Mouse (Mus musculus): ENCODE data around the gene Klf2. TPM values are rescaled to one million over a fixed set of nuclear protein-coding genes. Genes with fewer than 3 reads are reported as not detected.

Gene Klf2
- polyA plus RNA-seq, 1 experiment from 2014 or later, result 4.7 TPM

- Histone ChIP-seq H3K9ac (replicated peaks; ENCODE audit: low read length) (no peak overlapping the region), H3K4me2 (ENCODE audit: low read depth, low read length) (no peak overlapping the region), H3K36me3 (replicated peaks; ENCODE audit: control insufficient read depth, insufficient read depth, low read depth, low read length) (no peaks in the 10 kb centered on the region), H3K27ac (replicated peaks; ENCODE audit: low read depth, low read length) (no peak overlapping the region), H3K4me1 (ENCODE audit: control insufficient read depth, insufficient read depth, low read length) (peaks cover 5% of the 10 kb centered on the region; the same call in 1 of the 2 replicates), H3K27me3 (ENCODE audit: control insufficient read depth, insufficient read depth, low read length) (peaks cover 28% of the 10 kb centered on the region), H3K9me3 (replicated peaks; ENCODE audit: control insufficient read depth, low read length) (no peaks in the 10 kb centered on the region), H3K4me3 (ENCODE audit: low read depth, low read length) (no peak overlapping the region)
- DNase-seq (ENCODE audit: low spot score), result no peak
- ATAC-seq (replicated peaks; ENCODE audit: insufficient number of reproducible peaks, low FRiP score, low TSS enrichment, low read depth), result no peak
- 54% methylated on average over 25 of the region's 25 CpGs for WGBS
Measured at GRCm38 (mm10) chr8:72320803-72321583, 2.2 kb downstream of the Klf2 start.

- Histone ChIP-seq H3K4me2 (ENCODE audit: low read depth, low read length) (no peak overlapping the region), H3K4me1 (ENCODE audit: control insufficient read depth, insufficient read depth, low read length) (peaks cover 5% of the 10 kb centered on the region; the same call in 1 of the 2 replicates), H3K27ac (replicated peaks; ENCODE audit: low read depth, low read length) (no peak overlapping the region), H3K27me3 (ENCODE audit: control insufficient read depth, insufficient read depth, low read length) (peaks cover 28% of the 10 kb centered on the region), H3K36me3 (replicated peaks; ENCODE audit: control insufficient read depth, insufficient read depth, low read depth, low read length) (no peaks in the 10 kb centered on the region), H3K9ac (replicated peaks; ENCODE audit: low read length) (no peak overlapping the region), H3K4me3 (ENCODE audit: low read depth, low read length) (no peak overlapping the region), H3K9me3 (replicated peaks; ENCODE audit: control insufficient read depth, low read length) (no peaks in the 10 kb centered on the region)
- 94% methylated on average over 20 of the region's 20 CpGs for WGBS
- DNase-seq (ENCODE audit: low spot score) (no peak), ATAC-seq (replicated peaks; ENCODE audit: insufficient number of reproducible peaks, low FRiP score, low TSS enrichment, low read depth) (no peak)
Measured at GRCm38 (mm10) chr8:72321635-72322441, 3.0 kb downstream of the Klf2 start.

- Histone ChIP-seq H3K36me3 (replicated peaks; ENCODE audit: control insufficient read depth, insufficient read depth, low read depth, low read length) (no peaks in the 10 kb centered on the region), H3K27me3 (ENCODE audit: control insufficient read depth, insufficient read depth, low read length) (peaks cover 28% of the 10 kb centered on the region), H3K4me1 (ENCODE audit: control insufficient read depth, insufficient read depth, low read length) (peaks cover 5% of the 10 kb centered on the region; the same call in 1 of the 2 replicates), H3K4me3 (ENCODE audit: low read depth, low read length) (no peak overlapping the region), H3K9me3 (replicated peaks; ENCODE audit: control insufficient read depth, low read length) (no peaks in the 10 kb centered on the region), H3K4me2 (ENCODE audit: low read depth, low read length) (no peak overlapping the region), H3K27ac (replicated peaks; ENCODE audit: low read depth, low read length) (no peak overlapping the region), H3K9ac (replicated peaks; ENCODE audit: low read length) (no peak overlapping the region)
- DNase-seq (ENCODE audit: low spot score) (no peak), ATAC-seq (replicated peaks; ENCODE audit: insufficient number of reproducible peaks, low FRiP score, low TSS enrichment, low read depth) (no peak)
- 69% methylated on average over 7 of the region's 7 CpGs for WGBS
Measured at GRCm38 (mm10) chr8:72322471-72322889, 3.6 kb downstream of the Klf2 start.

- Histone ChIP-seq H3K9ac (replicated peaks; ENCODE audit: low read length) (no peak overlapping the region), H3K36me3 (replicated peaks; ENCODE audit: control insufficient read depth, insufficient read depth, low read depth, low read length) (no peaks in the 10 kb centered on the region), H3K27ac (replicated peaks; ENCODE audit: low read depth, low read length) (no peak overlapping the region), H3K4me3 (ENCODE audit: low read depth, low read length) (no peak overlapping the region), H3K4me2 (ENCODE audit: low read depth, low read length) (no peak overlapping the region), H3K4me1 (ENCODE audit: control insufficient read depth, insufficient read depth, low read length) (peaks cover 5% of the 10 kb centered on the region; the same call in 1 of the 2 replicates), H3K27me3 (ENCODE audit: control insufficient read depth, insufficient read depth, low read length) (peaks cover 28% of the 10 kb centered on the region), H3K9me3 (replicated peaks; ENCODE audit: control insufficient read depth, low read length) (no peaks in the 10 kb centered on the region)
- 66% methylated on average over 6 of the region's 6 CpGs for WGBS
- DNase-seq (ENCODE audit: low spot score) (no peak), ATAC-seq (replicated peaks; ENCODE audit: insufficient number of reproducible peaks, low FRiP score, low TSS enrichment, low read depth) (no peak)
Measured at GRCm38 (mm10) chr8:72323131-72323725, 4.4 kb downstream of the Klf2 start.

GRCm38 (mm10) chr8:72324036-72324706 is 5.3 kb downstream of the Klf2 start:
- Histone ChIP-seq H3K9me3 (replicated peaks; ENCODE audit: control insufficient read depth, low read length) (no peaks in the 10 kb centered on the region), H3K36me3 (replicated peaks; ENCODE audit: control insufficient read depth, insufficient read depth, low read depth, low read length) (no peaks in the 10 kb centered on the region), H3K27me3 (ENCODE audit: control insufficient read depth, insufficient read depth, low read length) (peaks cover 24% of the 10 kb centered on the region), H3K9ac (replicated peaks; ENCODE audit: low read length) (no peak overlapping the region), H3K4me2 (ENCODE audit: low read depth, low read length) (no peak overlapping the region), H3K27ac (replicated peaks; ENCODE audit: low read depth, low read length) (no peak overlapping the region), H3K4me1 (ENCODE audit: control insufficient read depth, insufficient read depth, low read length) (peaks cover 5% of the 10 kb centered on the region; the same call in 1 of the 2 replicates), H3K4me3 (ENCODE audit: low read depth, low read length) (no peak overlapping the region)
- 86% methylated on average over 10 of the region's 10 CpGs for WGBS
- DNase-seq (ENCODE audit: low spot score) (no peak), ATAC-seq (replicated peaks; ENCODE audit: insufficient number of reproducible peaks, low FRiP score, low TSS enrichment, low read depth) (no peak)

- WGBS, result 86% methylated on average over 2 of the region's 2 CpGs
- Histone ChIP-seq H3K27me3 (ENCODE audit: control insufficient read depth, insufficient read depth, low read length) (peaks cover 18% of the 10 kb centered on the region), H3K27ac (replicated peaks; ENCODE audit: low read depth, low read length) (no peak overlapping the region), H3K9ac (replicated peaks; ENCODE audit: low read length) (no peak overlapping the region), H3K36me3 (replicated peaks; ENCODE audit: control insufficient read depth, insufficient read depth, low read depth, low read length) (no peaks in the 10 kb centered on the region), H3K4me1 (ENCODE audit: control insufficient read depth, insufficient read depth, low read length) (0 out of 2 replicates have a peak, but pooled peaks cover 1% of the 10 kb centered on the region), H3K9me3 (replicated peaks; ENCODE audit: control insufficient read depth, low read length) (no peaks in the 10 kb centered on the region), H3K4me3 (ENCODE audit: low read depth, low read length) (no peak overlapping the region), H3K4me2 (ENCODE audit: low read depth, low read length) (no peak overlapping the region)
- ATAC-seq (replicated peaks; ENCODE audit: insufficient number of reproducible peaks, low FRiP score, low TSS enrichment, low read depth) (no peak), DNase-seq (ENCODE audit: low spot score) (no peak)
Measured at GRCm38 (mm10) chr8:72324708-72325107, 5.9 kb downstream of the Klf2 start.

- no peaks in the 10 kb centered on the region for H3K4me1 ChIP-seq (ENCODE audit: control insufficient read depth, insufficient read depth, low read length)
- DNase-seq (ENCODE audit: low spot score), result no peak
- 87% methylated on average over 3 of the region's 3 CpGs for WGBS
- H3K27ac ChIP-seq (replicated peaks; ENCODE audit: low read depth, low read length), result no peak overlapping the region
- no peak overlapping the region for H3K9ac ChIP-seq (replicated peaks; ENCODE audit: low read length)
- no peaks in the 10 kb centered on the region for H3K9me3 ChIP-seq (replicated peaks; ENCODE audit: control insufficient read depth, low read length)
- no peak overlapping the region for H3K4me2 ChIP-seq (ENCODE audit: low read depth, low read length)
- H3K4me3 ChIP-seq (ENCODE audit: low read depth, low read length), result no peak overlapping the region
- ATAC-seq (replicated peaks; ENCODE audit: insufficient number of reproducible peaks, low FRiP score, low TSS enrichment, low read depth), result no peak
- H3K36me3 ChIP-seq (replicated peaks; ENCODE audit: control insufficient read depth, insufficient read depth, low read depth, low read length), result no peaks in the 10 kb centered on the region
- H3K27me3 ChIP-seq (ENCODE audit: control insufficient read depth, insufficient read depth, low read length), result no peaks in the 10 kb centered on the region
Measured at GRCm38 (mm10) chr8:72329116-72329515, 10.3 kb downstream of the Klf2 start.

Measured in embryonic facial prominence, embryonic 11.5 days (tissue).